Mouse (Mus musculus) intestine, embryonic 14.5 days (tissue): ENCODE data around the gene Gm20708. TPM values are rescaled to one million over a fixed set of nuclear protein-coding genes. Genes with fewer than 3 reads are reported as not detected.

Experiments used
- ATAC-seq: fragments of 200-750 bp; cut with Nextera tagmentation; replicated peaks from 2 replicates; pipeline ENCODE4 v1.8.0; 2017; ENCODE audit warnings: low read depth, moderate number of reproducible peaks, moderate TSS enrichment, moderate library complexity; ENCODE audit not compliant: low FRiP score, low TSS enrichment
- DNase-seq: peaks from one replicate; pipeline ENCODE4 v3.0.0-alpha.2; 2018; ENCODE audit warnings: low spot score
- H3K27ac ChIP-seq: fragments of 300-500 bp; sonication (generic); 2 replicates; pipeline ENCODE4 v1.5.1; 2014; ENCODE audit warnings: low read depth, mild to moderate bottlenecking, control low read depth
- H3K27me3 ChIP-seq: fragments of 300-500 bp; sonication (generic); replicated peaks from 2 replicates; pipeline ENCODE4 v1.6.1; 2014; ENCODE audit warnings: low read length, control low read depth; ENCODE audit not compliant: control insufficient read depth, insufficient read depth
- H3K36me3 ChIP-seq: fragments of 300-500 bp; sonication (generic); 2 replicates; pipeline ENCODE4 v1.6.1; 2014; ENCODE audit warnings: low read length, control low read depth; ENCODE audit not compliant: control insufficient read depth, insufficient read depth
- H3K4me1 ChIP-seq: fragments of 300-500 bp; sonication (generic); replicated peaks from 2 replicates; pipeline ENCODE4 v1.6.1; 2014; ENCODE audit warnings: low read length, control low read depth, mixed read lengths; ENCODE audit not compliant: control insufficient read depth, insufficient read depth
- H3K4me2 ChIP-seq: fragments of 300-500 bp; sonication (generic); 2 replicates; pipeline ENCODE4 v1.6.1; 2014; ENCODE audit warnings: low read length
- H3K4me3 ChIP-seq: fragments of 300-500 bp; sonication (generic); 2 replicates; pipeline ENCODE4 v1.5.1; 2014; ENCODE audit warnings: low read depth, low read length, control low read depth, mixed read lengths
- H3K9ac ChIP-seq: fragments of 300-500 bp; sonication (generic); 2 replicates; pipeline ENCODE4 v1.6.1; 2014; ENCODE audit warnings: mild to moderate bottlenecking, low read length
- H3K9me3 ChIP-seq: fragments of 300-500 bp; sonication (generic); 2 replicates; pipeline ENCODE4 v1.6.1; 2016; ENCODE audit warnings: low read length, control low read depth; ENCODE audit not compliant: control insufficient read depth
- WGBS: fragments of 180-500 bp; shearing (Covaris S2); extraction: QIAGEN DNeasy Blood & Tissue Kit; methylation state at CpG from one replicate; pipeline ENCODE4 v1.1.7; 2014; 5-methylcytosine and 5-hydroxymethylcytosine counted together
- polyA plus RNA-seq: library from polyadenylated mRNA; unstranded; fragments of >200 nt; fragmentation: Nextera tagmentation; extraction: Ambion mirVana; gene quantifications from 2 replicates; pipeline ENCODE4 v1.2.1, GENCODE M21; 2014

Gm20708 gene
- polyA plus RNA-seq, 1 experiment from 2014 or later: not detected

DNA sequence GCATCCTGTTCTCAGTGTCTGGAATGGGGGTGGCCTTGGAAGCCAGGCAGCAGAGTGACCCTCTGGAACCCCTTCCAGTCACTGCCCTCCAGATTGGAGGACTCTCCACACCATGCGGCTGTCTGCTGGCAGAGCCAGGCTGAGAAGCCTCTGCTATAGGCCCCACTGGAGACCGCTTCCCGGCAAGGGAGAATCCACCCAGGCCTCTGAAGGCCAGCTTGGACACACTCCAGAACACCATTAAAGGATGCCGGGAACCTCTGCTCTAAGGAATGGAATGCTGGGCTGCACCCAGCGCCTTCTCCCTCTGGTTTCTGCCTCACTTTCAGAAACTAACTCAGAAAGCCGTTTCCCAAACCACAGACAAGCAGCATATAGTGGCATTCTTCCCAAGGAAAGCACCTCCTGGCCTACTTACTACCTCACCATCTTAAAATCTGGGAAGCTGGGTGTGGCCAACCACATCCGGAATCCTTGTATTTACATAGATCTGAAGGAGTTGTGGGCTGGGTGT lies 13.3 kb downstream of the Gm20708 start:
- peak overlapping the region; percentile 64 for H3K27ac ChIP-seq
- H3K4me2 ChIP-seq: no peak overlapping the region; the same call in 1 of the 2 replicates
- no peak for DNase-seq
- H3K9me3 ChIP-seq: no peaks in the 10 kb centered on the region
- ATAC-seq: no peak
- H3K27me3 ChIP-seq: no peaks in the 10 kb centered on the region
- peaks cover 33% of the 10 kb centered on the region for H3K4me1 ChIP-seq
- no peak overlapping the region for H3K9ac ChIP-seq
- no peak overlapping the region for H3K4me3 ChIP-seq
- WGBS: 53% methylated on average over 7 of the region's 7 CpGs
- peaks cover 56% of the 10 kb centered on the region for H3K36me3 ChIP-seq

- ATAC-seq (no peak), DNase-seq (no peak)
- H3K27me3 ChIP-seq: no peaks in the 10 kb centered on the region
- H3K4me3 ChIP-seq: no peak overlapping the region
- H3K4me1 ChIP-seq: peaks cover 39% of the 10 kb centered on the region
- peak overlapping the region; percentile 58; the same call in 1 of the 2 replicates for H3K4me2 ChIP-seq
- 88% methylated on average over 6 of the region's 6 CpGs for WGBS
- H3K9me3 ChIP-seq: no peaks in the 10 kb centered on the region
- peaks cover 49% of the 10 kb centered on the region for H3K36me3 ChIP-seq
- no peak overlapping the region for H3K9ac ChIP-seq
- peak overlapping the region; percentile 64; the same call in 1 of the 2 replicates for H3K27ac ChIP-seq
These were observed 13.9 kb downstream of the Gm20708 start for GRCm38 (mm10) chr11:117823411-117823810.

DNA sequence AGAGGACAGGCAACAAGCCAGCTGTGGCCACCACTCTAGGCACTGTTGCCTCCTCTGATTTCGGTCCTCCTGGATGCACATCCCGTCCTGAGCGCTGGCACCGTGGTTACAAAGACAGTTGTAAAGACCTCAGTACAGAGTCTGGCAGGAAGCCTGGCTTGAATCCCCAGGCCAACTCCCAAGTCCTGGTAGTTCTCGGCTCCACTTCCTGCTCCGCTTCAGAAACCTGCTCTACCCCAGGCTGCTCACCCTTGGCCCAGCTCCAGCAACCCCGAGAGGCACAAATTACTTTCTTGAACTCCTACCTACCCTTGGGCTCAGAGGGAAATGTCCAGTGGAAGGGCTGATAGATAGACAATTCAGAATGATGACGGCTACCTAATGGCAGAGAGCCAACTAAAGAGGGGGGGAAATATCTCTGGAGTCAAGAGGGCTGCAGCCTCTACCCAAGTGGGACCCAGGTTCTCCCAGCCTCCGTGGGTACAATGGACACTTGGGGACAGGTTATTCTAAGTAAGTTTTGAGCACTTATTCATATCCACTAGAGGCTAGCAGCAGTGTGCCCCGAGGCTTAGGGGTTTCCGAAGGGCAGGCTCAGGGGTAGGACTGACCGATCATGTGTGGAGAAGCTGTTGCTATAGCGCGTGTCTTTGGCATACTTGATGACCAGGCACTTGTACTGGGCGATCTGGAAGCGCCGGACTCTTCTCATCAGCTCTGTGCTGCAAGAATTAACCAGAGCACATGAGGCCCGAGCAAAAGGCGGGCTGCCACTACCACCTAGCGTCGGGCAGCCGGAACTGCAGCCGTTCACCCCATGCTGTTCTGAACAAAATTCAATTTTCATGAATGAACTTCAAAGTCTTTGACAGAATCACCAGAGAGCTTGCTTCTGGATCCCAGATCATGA lies 14.8 kb downstream of the Gm20708 start:
- DNase-seq: peak; percentile 93
- Histone ChIP-seq H3K4me1 (peaks cover 48% of the 10 kb centered on the region), H3K9me3 (no peaks in the 10 kb centered on the region), H3K36me3 (peaks cover 42% of the 10 kb centered on the region), H3K9ac (peak overlapping the region; percentile 75), H3K4me3 (peak overlapping the region; percentile 57), H3K27ac (peak overlapping the region; percentile 57), H3K27me3 (no peaks in the 10 kb centered on the region), H3K4me2 (peak overlapping the region; percentile 58)
- peak; percentile 63 for ATAC-seq
- 16% methylated on average over 23 of the region's 23 CpGs for WGBS

- Histone ChIP-seq H3K4me3 (peak within 1 kb of the TSS; percentile 57), H3K27me3 (no peaks in the 10 kb centered on the region), H3K9ac (peak within 1 kb of the TSS; percentile 75), H3K9me3 (no peaks in the 10 kb centered on the region), H3K4me1 (peaks cover 60% of the 10 kb centered on the region), H3K36me3 (peaks cover 30% of the 10 kb centered on the region), H3K27ac (peak within 1 kb of the TSS; percentile 89), H3K4me2 (peak within 1 kb of the TSS; percentile 58)
- DNase-seq (peak; percentile 88), ATAC-seq (peak; percentile 59)
- under 1% methylated on average over 32 of the region's 34 CpGs for WGBS
These were observed 16.0 kb downstream of the Gm20708 start, which contains the start of the genes Afmid and Tk1 for GRCm38 (mm10) chr11:117825333-117826101. TSS of gene Afmid (plus strand) at chr11:117825924. TSS of gene Tk1 (minus strand) at chr11:117826092.

- peak overlapping the region; percentile 58 for H3K4me2 ChIP-seq
- peak overlapping the region; percentile 89 for H3K27ac ChIP-seq
- H3K4me1 ChIP-seq: peaks cover 62% of the 10 kb centered on the region
- 7% methylated on average over 5 of the region's 5 CpGs for WGBS
- peaks cover 23% of the 10 kb centered on the region for H3K36me3 ChIP-seq
- no peak for DNase-seq
- H3K9ac ChIP-seq: peak overlapping the region; percentile 75
- H3K4me3 ChIP-seq: peak overlapping the region; percentile 57
- H3K9me3 ChIP-seq: no peaks in the 10 kb centered on the region
- H3K27me3 ChIP-seq: no peaks in the 10 kb centered on the region
- ATAC-seq: 0 out of 2 replicates have a peak, but pooled peaks have one; percentile 19
These were observed 16.7 kb downstream of the Gm20708 start for GRCm38 (mm10) chr11:117826164-117826563.

DNA sequence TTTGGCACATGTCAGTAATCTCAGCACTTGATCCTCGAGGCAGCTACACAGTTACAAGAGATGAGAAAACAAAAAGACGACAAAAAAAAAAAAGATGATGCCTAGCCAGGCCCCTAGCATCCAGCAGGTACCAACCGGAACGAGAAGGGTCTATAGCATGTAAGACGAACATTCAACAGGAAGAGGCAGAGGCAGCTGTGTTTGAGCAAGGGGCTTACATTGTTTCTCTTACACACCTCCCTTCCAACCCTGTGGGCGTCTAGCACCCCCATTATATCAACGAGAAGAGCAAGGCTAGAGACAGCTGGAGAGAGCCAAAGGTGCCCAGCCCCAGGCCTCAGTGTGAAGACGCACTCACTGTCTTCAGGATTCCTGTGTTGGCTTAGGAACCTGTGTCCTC lies 17.4 kb downstream of the Gm20708 start:
- Histone ChIP-seq H3K36me3 (peaks cover 16% of the 10 kb centered on the region), H3K9ac (no peak overlapping the region), H3K4me2 (peak overlapping the region; percentile 58; the same call in 1 of the 2 replicates)

DNA sequence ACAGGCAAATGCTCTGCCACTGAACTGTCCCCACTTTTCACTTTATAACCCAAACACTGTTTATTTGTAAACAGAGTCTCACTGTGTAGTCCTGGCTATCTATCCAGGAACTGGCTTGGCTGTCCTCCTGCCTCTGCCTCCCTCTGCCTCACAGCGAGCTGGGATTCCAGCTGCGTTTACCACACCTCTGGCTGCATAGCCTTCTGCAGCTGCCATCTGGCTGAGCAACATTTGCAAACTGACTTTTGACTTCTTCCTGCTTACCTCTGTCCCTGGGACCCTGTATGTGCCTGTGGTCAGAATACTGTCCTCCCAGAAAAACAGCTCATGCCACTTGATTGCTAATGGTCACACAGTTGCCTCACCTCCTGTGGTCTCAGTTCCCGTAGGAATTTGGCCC lies 17.9 kb downstream of the Gm20708 start:
- 45% methylated on average over 3 of the region's 3 CpGs for WGBS
- H3K4me3 ChIP-seq: no peak overlapping the region
- ATAC-seq: no peak
- no peak overlapping the region for H3K27ac ChIP-seq
- no peaks in the 10 kb centered on the region for H3K27me3 ChIP-seq
- DNase-seq: no peak
- H3K9ac ChIP-seq: no peak overlapping the region
- no peak overlapping the region for H3K4me2 ChIP-seq
- H3K36me3 ChIP-seq: peaks cover 11% of the 10 kb centered on the region; the same call in 1 of the 2 replicates
- no peaks in the 10 kb centered on the region for H3K9me3 ChIP-seq
- H3K4me1 ChIP-seq: peaks cover 65% of the 10 kb centered on the region

More for the DNA sequence above, 17.4 kb downstream of the Gm20708 start:
- Histone ChIP-seq H3K27me3 (no peaks in the 10 kb centered on the region), H3K4me3 (no peak overlapping the region), H3K9me3 (no peaks in the 10 kb centered on the region), H3K27ac (no peak overlapping the region; the same call in 1 of the 2 replicates), H3K4me1 (peaks cover 62% of the 10 kb centered on the region)
- ATAC-seq (no peak), DNase-seq (no peak)
- WGBS: 50% methylated on average over 8 of the region's 8 CpGs
